Mouse (Mus musculus) embryonic facial prominence, embryonic 10.5 days (tissue): Measurements from ENCODE around the gene Rarg. TPM values are rescaled to one million over a fixed set of nuclear protein-coding genes. Genes with fewer than 3 reads are reported as not detected.
A peak's percentile ranks its signal among the peaks of the same experiment; 100 is the strongest.

ENCODE experiments used
- DNase-seq: peaks from one replicate; pipeline ENCODE4 v3.0.0-alpha.2; 2017; ENCODE audit warnings: low spot score
- H3K27ac ChIP-seq: fragments of 300-500 bp; sonication (generic); replicated peaks from 2 replicates; pipeline ENCODE4 v1.5.1; 2016; ENCODE audit warnings: mild to moderate bottlenecking
- H3K27me3 ChIP-seq: fragments of 300-500 bp; sonication (generic); replicated peaks from 2 replicates; pipeline ENCODE4 v1.6.1; 2016; ENCODE audit warnings: low read depth, mild to moderate bottlenecking; ENCODE audit not compliant: poor library complexity, severe bottlenecking
- H3K36me3 ChIP-seq: fragments of 300-500 bp; sonication (generic); replicated peaks from 2 replicates; pipeline ENCODE4 v1.6.1; 2016; ENCODE audit warnings: mild to moderate bottlenecking, moderate library complexity
- H3K4me1 ChIP-seq: fragments of 300-500 bp; sonication (generic); 2 replicates; pipeline ENCODE4 v1.6.1; 2016
- H3K4me3 ChIP-seq: fragments of 300-500 bp; sonication (generic); 2 replicates; pipeline ENCODE4 v1.5.1; 2016; ENCODE audit warnings: mild to moderate bottlenecking, moderate library complexity
- H3K9me3 ChIP-seq: fragments of 300-500 bp; sonication (generic); 2 replicates; pipeline ENCODE4 v1.6.1; 2016; ENCODE audit warnings: mild to moderate bottlenecking
- WGBS: fragments of 180-500 bp; shearing (Covaris S2); methylation state at CpG from one replicate; pipeline ENCODE4 v1.1.7; 2016; 5-methylcytosine and 5-hydroxymethylcytosine counted together
- polyA plus RNA-seq: library from polyadenylated mRNA; unstranded; fragments of >200 nt; fragmentation: Nextera tagmentation; extraction: Ambion mirVana; gene quantifications from 2 replicates; pipeline ENCODE4 v1.2.1, GENCODE M21; 2016

The Rarg gene
- polyA plus RNA-seq: 77.8 and 90.2 TPM in 2 replicates

GRCm38 (mm10) chr15:102257202-102258075 is at the start of gene Rarg:
TSS of gene Rarg (minus strand) at chr15:102257517.
- Histone ChIP-seq H3K27me3 (peaks cover 51% of the 10 kb centered on the region), H3K27ac (peak within 1 kb of the TSS; percentile 96), H3K4me3 (peak within 1 kb of the TSS; percentile 81), H3K9me3 (no peaks in the 10 kb centered on the region), H3K4me1 (peaks cover 84% of the 10 kb centered on the region), H3K36me3 (peaks cover 9% of the 10 kb centered on the region)
- under 1% methylated on average over 42 of the region's 46 CpGs for WGBS
- peak; percentile 81 for DNase-seq

GRCm38 (mm10) chr15:102302542-102302941 is 45.2 kb upstream of the Rarg start:
- DNase-seq: no peak
- Histone ChIP-seq H3K36me3 (peaks cover 95% of the 10 kb centered on the region), H3K4me3 (no peak overlapping the region), H3K9me3 (no peaks in the 10 kb centered on the region), H3K27ac (no peak overlapping the region), H3K27me3 (no peaks in the 10 kb centered on the region), H3K4me1 (0 out of 2 replicates have a peak, but pooled peaks cover 6% of the 10 kb centered on the region)
- 89% methylated on average over 6 of the region's 6 CpGs for WGBS

DNA sequence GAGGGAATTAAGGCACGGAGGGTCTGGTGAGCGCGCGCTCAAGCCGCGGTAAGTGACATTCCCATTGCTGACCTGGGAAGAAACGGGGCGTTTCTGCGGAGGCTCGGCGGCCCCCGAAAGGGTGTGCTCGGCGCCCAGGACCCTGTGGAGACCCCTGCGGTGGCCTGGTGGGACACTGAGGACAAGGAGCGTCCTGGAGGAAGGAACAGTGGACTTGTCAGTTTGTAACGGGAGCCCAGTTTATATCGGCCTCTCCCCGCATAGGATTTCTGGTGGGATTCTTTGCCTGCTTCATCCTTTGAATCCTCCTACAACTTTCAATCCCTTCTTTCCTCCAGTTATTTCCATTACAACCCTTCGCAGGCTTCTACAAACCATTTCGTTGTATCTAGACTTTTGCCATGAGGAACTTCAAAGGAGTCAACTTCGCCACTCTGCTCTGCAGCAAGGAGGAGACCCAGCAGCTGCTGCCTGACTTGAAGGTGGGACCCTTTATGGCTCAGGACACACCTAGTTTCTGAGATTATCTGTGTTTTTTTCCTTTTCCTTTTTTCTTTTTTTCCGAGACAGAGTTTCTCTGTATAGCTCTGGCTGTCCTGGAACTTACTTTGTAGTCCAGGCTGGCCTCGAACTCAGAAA is 39.2 kb upstream of the Rarg start:
- no peak for DNase-seq
- Histone ChIP-seq H3K27ac (peak overlapping the region; percentile 82), H3K9me3 (no peaks in the 10 kb centered on the region), H3K4me3 (peak overlapping the region; percentile 89), H3K27me3 (no peaks in the 10 kb centered on the region), H3K4me1 (peaks cover 20% of the 10 kb centered on the region), H3K36me3 (peaks cover 37% of the 10 kb centered on the region)
- 5% methylated on average over 24 of the region's 24 CpGs for WGBS

- DNase-seq: peak; percentile 97
- 8% methylated on average over 25 of the region's 25 CpGs for WGBS
- H3K4me3 ChIP-seq: peak within 1 kb of the TSS; percentile 89
- no peaks in the 10 kb centered on the region for H3K9me3 ChIP-seq
- H3K36me3 ChIP-seq: peaks cover 30% of the 10 kb centered on the region
- peak within 1 kb of the TSS; percentile 83 for H3K27ac ChIP-seq
- no peaks in the 10 kb centered on the region for H3K27me3 ChIP-seq
- peaks cover 20% of the 10 kb centered on the region for H3K4me1 ChIP-seq
These were observed 38.5 kb upstream of the Rarg start, which contains the start of gene Espl1 for GRCm38 (mm10) chr15:102295633-102296367. TSS of gene Espl1 (plus strand) at chr15:102296266.

DNA sequence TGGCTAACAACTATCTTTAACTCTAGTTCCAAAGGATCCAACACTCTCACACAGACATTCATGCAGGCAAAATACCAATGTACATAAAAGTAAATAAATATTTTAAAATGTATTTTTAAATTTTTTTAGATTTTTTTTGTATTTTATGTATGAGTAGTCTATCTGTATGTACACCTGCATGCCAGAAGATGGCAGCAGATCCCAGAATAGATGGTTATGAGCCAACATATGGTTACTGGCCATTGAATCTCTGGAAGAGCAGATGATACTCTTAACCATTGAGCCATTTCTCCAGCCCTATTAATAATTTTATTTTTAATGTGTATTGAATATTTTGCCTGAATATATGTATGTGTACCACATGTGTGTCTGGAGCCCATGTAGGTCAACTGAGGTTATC is 30.1 kb upstream of the Rarg start:
- no peak overlapping the region for H3K4me3 ChIP-seq
- 0 out of 2 replicates have a peak, but pooled peaks cover 3% of the 10 kb centered on the region for H3K4me1 ChIP-seq
- H3K36me3 ChIP-seq: peaks cover 7% of the 10 kb centered on the region
- H3K27me3 ChIP-seq: no peaks in the 10 kb centered on the region
- H3K27ac ChIP-seq: no peak overlapping the region
- DNase-seq: no peak
- no peaks in the 10 kb centered on the region for H3K9me3 ChIP-seq

GRCm38 (mm10) chr15:102283648-102284047 is 26.3 kb upstream of the Rarg start:
- Histone ChIP-seq H3K9me3 (no peaks in the 10 kb centered on the region), H3K4me1 (peaks cover 21% of the 10 kb centered on the region), H3K27me3 (no peaks in the 10 kb centered on the region), H3K27ac (no peak overlapping the region), H3K4me3 (no peak overlapping the region), H3K36me3 (peaks cover 31% of the 10 kb centered on the region)
- WGBS: 75% methylated on average over 3 of the region's 3 CpGs
- no peak for DNase-seq

GRCm38 (mm10) chr15:102282463-102283292 is 25.4 kb upstream of the Rarg start:
- WGBS: 86% methylated on average over 8 of the region's 8 CpGs
- no peaks in the 10 kb centered on the region for H3K27me3 ChIP-seq
- DNase-seq: no peak
- H3K4me3 ChIP-seq: no peak overlapping the region
- no peak overlapping the region for H3K27ac ChIP-seq
- H3K9me3 ChIP-seq: no peaks in the 10 kb centered on the region
- H3K4me1 ChIP-seq: peaks cover 24% of the 10 kb centered on the region
- peaks cover 31% of the 10 kb centered on the region for H3K36me3 ChIP-seq

- Histone ChIP-seq H3K4me1 (peaks cover 24% of the 10 kb centered on the region), H3K9me3 (no peaks in the 10 kb centered on the region), H3K27ac (peak overlapping the region; percentile 93; the same call in 1 of the 2 replicates), H3K27me3 (no peaks in the 10 kb centered on the region), H3K36me3 (peaks cover 31% of the 10 kb centered on the region), H3K4me3 (peak overlapping the region; percentile 95)
- 95% methylated on average over 19 of the region's 19 CpGs for WGBS
- no peak for DNase-seq
These were observed 23.3 kb upstream of the Rarg start for GRCm38 (mm10) chr15:102280623-102281022.

DNA sequence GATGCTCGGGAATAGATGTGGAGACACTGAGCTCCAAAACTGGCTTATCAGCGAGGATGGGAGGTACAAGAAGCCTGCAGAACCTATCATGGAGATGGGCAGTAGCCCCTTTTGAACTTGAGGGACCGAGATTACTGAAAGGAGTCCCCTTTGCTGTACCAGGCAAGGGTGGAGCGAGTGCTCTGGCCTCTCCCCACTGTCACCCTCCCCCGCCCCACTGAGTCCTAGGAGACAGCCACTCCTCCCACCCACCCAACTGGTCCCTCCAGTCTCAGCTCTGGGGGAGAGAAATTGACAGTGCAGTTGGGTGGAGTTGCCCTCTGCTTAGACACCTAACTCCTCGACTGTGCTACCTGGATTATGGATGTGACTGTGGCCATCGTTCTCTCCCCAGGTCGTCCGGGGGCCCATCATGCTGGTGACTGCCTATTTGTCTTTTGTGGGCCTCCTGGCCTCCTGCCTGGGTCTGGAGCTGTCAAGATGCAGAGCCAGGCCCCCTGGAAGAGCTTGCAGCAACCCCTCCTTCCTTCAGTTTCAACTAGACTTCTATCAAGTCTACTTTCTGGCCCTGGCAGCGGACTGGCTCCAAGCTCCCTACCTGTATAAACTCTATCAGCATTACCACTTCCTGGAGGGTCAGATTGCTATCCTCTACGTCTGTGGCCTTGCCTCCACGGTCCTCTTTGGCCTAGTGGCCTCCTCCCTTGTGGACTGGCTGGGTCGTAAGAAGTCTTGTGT is 22.6 kb upstream of the Rarg start:
- Histone ChIP-seq H3K27ac (peak overlapping the region; percentile 93), H3K9me3 (no peaks in the 10 kb centered on the region), H3K27me3 (no peaks in the 10 kb centered on the region), H3K4me3 (peak overlapping the region; percentile 95), H3K4me1 (peaks cover 24% of the 10 kb centered on the region), H3K36me3 (peaks cover 31% of the 10 kb centered on the region)
- 29% methylated on average over 13 of the region's 13 CpGs for WGBS
- DNase-seq: peak; percentile 25

DNA sequence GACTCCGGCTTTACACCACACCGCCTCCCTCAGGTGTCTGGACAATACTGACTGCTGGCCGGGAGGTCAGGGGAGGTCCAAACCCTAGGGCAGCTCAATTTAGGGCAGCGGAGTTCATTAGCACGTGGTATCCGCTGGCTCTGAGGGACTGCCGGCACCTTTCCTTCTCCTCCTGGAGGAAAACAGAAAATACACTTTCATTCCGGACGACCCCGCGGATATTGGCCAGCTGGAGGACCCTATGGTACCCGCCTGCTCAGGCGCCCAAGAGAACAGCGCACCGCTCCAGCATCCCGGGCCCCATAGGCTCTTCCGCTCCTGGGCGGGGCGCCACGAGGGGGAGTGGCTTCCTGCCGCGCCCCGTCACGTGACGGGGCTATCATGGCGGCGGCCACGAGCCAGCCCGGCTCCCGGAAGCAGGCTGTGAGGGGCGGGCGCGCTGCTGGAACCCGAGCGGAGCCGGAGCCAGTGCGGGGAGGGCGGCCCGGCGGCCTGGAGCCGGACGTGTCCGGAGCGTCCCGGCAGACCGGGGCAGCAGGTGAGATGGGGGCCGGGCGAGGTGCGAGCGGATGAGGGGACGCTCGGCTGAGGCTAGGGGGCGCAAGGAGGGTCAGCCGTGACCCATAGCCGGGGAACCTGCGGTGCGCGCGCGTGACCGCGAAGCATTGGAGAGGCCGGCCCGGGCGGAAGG is 21.9 kb upstream of the Rarg start, which contains the start of gene Mfsd5:
TSS of gene Mfsd5 (plus strand) at position 363 of the 691 bp plus-strand sequence.
- Histone ChIP-seq H3K4me1 (peaks cover 21% of the 10 kb centered on the region), H3K27ac (peak within 1 kb of the TSS; percentile 93), H3K4me3 (peak within 1 kb of the TSS; percentile 95), H3K27me3 (no peaks in the 10 kb centered on the region), H3K9me3 (no peaks in the 10 kb centered on the region), H3K36me3 (peaks cover 31% of the 10 kb centered on the region)
- DNase-seq: peak; percentile 95
- WGBS: under 1% methylated on average over 65 of the region's 65 CpGs

- Histone ChIP-seq H3K4me1 (peaks cover 21% of the 10 kb centered on the region), H3K36me3 (peaks cover 31% of the 10 kb centered on the region), H3K9me3 (no peaks in the 10 kb centered on the region), H3K4me3 (peak overlapping the region; percentile 95), H3K27ac (peak overlapping the region; percentile 93), H3K27me3 (no peaks in the 10 kb centered on the region)
- WGBS: 35% methylated on average over 7 of the region's 7 CpGs
- DNase-seq: no peak
These were observed 21.4 kb upstream of the Rarg start for GRCm38 (mm10) chr15:102278726-102279091.
